Mouse (Mus musculus) neural tube, embryonic 14.5 days (tissue): Measurements from ENCODE around the gene Akip1. TPM values are rescaled to one million over a fixed set of nuclear protein-coding genes. Genes with fewer than 3 reads are reported as not detected.

Experiments used
- ATAC-seq: fragments of 200-750 bp; cut with Nextera tagmentation; 2 replicates; pipeline ENCODE4 v1.8.0; 2017; ENCODE audit warnings: low read depth, mild to moderate bottlenecking, moderate TSS enrichment, moderate library complexity
- H3K27ac ChIP-seq: fragments of 300-500 bp; sonication (generic); 2 replicates; pipeline ENCODE4 v1.5.1; 2014; ENCODE audit warnings: low read depth, mild to moderate bottlenecking, control low read depth, low read length, moderate library complexity, mixed read lengths
- H3K27me3 ChIP-seq: fragments of 300-500 bp; sonication (generic); 2 replicates; pipeline ENCODE4 v1.6.1; 2014; ENCODE audit warnings: low read length; ENCODE audit not compliant: control insufficient read depth, insufficient read depth
- H3K36me3 ChIP-seq: fragments of 300-500 bp; sonication (generic); 2 replicates; pipeline ENCODE4 v1.6.1; 2014; ENCODE audit warnings: low read length, mixed read lengths; ENCODE audit not compliant: control insufficient read depth, insufficient read depth
- H3K4me1 ChIP-seq: fragments of 300-500 bp; sonication (generic); 2 replicates; pipeline ENCODE4 v1.6.1; 2014; ENCODE audit warnings: low read length; ENCODE audit not compliant: control insufficient read depth, insufficient read depth
- H3K4me2 ChIP-seq: fragments of 300-500 bp; sonication (generic); 2 replicates; pipeline ENCODE4 v1.6.1; 2014; ENCODE audit warnings: mild to moderate bottlenecking, low read depth, low read length, control low read depth
- H3K4me3 ChIP-seq: fragments of 300-500 bp; sonication (generic); 2 replicates; pipeline ENCODE4 v1.5.1; 2014; ENCODE audit warnings: low read depth, low read length, control low read depth, mixed read lengths
- H3K9ac ChIP-seq: fragments of 300-500 bp; sonication (generic); replicated peaks from 2 replicates; pipeline ENCODE4 v1.6.1; 2014; ENCODE audit warnings: low read depth, mild to moderate bottlenecking, control low read depth, low read length, mixed read lengths
- H3K9me3 ChIP-seq: fragments of 300-500 bp; sonication (generic); 2 replicates; pipeline ENCODE4 v1.6.1; 2016; ENCODE audit warnings: low read length; ENCODE audit not compliant: control insufficient read depth
- WGBS: fragments of 180-500 bp; shearing (Covaris S2); extraction: QIAGEN DNeasy Blood & Tissue Kit; methylation state at CpG from one replicate; pipeline ENCODE4 v1.1.7; 2014; 5-methylcytosine and 5-hydroxymethylcytosine counted together
- polyA plus RNA-seq: library from polyadenylated mRNA; unstranded; fragments of >200 nt; fragmentation: Nextera tagmentation; extraction: Ambion mirVana; gene quantifications from 2 replicates; pipeline ENCODE4 v1.2.1, GENCODE M21; 2014

Gene Akip1
- polyA plus RNA-seq, 1 experiment from 2014 or later = 12.9 TPM

DNA sequence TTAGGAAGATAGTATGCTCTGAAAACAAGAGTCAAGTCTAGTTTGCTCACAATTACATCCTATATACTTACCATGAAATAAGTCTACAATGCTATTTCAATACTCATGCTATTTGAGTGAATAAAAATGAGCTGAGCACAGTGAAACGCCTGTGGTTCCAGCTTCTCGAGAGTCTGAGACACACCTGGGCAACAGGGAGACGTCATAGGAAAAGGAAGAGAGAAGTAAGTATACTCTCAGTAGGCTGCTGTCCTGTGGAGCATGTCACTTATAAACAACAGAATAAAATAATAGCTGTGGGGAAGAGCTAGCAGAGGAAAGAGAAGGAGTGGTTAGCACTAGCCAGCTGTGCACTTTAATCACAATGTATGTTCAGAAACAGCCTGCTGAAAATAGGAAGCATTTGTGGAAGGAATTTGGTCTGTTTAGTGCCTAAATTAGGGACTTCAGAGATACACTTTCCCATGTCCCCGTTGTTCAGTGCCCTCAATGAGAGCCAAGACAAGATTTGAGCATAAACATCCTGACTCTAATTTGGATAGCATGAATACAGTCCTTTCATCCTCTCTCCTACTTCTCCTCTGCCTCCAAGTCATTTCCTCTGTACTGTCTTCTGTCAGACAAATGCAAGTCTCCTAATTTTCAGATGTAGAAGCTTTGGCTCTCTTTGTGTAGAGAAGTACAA, 28.4 kb upstream of the Akip1 start:
- Histone ChIP-seq H3K36me3 (no peaks in the 10 kb centered on the region), H3K9ac (no peak overlapping the region), H3K9me3 (no peaks in the 10 kb centered on the region), H3K27me3 (no peaks in the 10 kb centered on the region; the same call in 1 of the 2 replicates), H3K27ac (no peak overlapping the region), H3K4me2 (no peak overlapping the region), H3K4me1 (no peaks in the 10 kb centered on the region), H3K4me3 (no peak overlapping the region)
- ATAC-seq = no peak
- WGBS = 70% methylated on average over 4 of the region's 4 CpGs

DNA sequence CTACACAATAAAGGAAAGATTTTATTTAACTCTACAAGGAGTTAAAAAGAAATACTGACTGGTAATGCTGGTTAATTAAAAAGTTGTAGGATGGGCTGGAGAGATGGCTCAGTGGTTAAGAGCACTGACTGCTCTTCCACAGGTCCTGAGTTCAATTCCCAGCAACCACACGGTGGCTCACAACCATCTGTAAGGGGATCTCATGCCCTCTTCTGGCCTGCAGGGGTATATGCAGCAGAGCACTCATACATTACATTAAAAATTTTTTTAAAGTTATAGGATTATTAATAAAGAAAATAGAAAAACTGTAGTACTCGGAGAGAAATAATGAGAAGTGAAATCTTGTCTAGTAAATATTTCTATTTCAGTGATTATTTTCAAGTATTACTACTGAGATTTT, 23.2 kb upstream of the Akip1 start:
- Histone ChIP-seq H3K4me2 (no peak overlapping the region), H3K27me3 (no peaks in the 10 kb centered on the region), H3K36me3 (no peaks in the 10 kb centered on the region), H3K27ac (no peak overlapping the region), H3K4me3 (no peak overlapping the region), H3K4me1 (no peaks in the 10 kb centered on the region), H3K9ac (no peak overlapping the region), H3K9me3 (no peaks in the 10 kb centered on the region)
- no peak for ATAC-seq
- WGBS = 96% methylated on average over 2 of the region's 2 CpGs

DNA sequence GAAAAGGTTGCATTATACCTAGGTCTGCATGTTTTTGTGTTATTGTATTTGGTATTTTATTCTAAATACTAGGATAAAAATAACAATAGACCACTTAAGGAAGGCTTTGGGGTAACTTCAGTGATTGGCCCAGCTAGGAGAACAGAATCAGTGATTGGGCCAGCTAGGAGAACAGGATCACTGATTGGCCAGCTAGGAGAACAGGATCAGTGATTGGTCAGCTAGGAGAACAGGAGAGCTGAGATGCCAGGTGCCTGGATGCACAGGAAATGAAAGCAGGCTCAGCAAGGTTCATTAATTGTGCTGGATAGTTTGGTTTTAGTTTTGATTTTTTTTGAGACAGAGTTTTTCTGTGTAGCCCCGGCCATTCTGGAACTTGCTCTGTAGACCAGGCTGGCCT, 22.6 kb upstream of the Akip1 start:
- H3K27me3 ChIP-seq = no peaks in the 10 kb centered on the region
- H3K4me3 ChIP-seq = no peak overlapping the region
- H3K4me2 ChIP-seq = no peak overlapping the region
- no peaks in the 10 kb centered on the region for H3K9me3 ChIP-seq
- no peak for ATAC-seq
- no peak overlapping the region for H3K9ac ChIP-seq
- WGBS = 97% methylated on average over 1 of the region's 1 CpGs
- H3K36me3 ChIP-seq = no peaks in the 10 kb centered on the region
- H3K27ac ChIP-seq = no peak overlapping the region
- H3K4me1 ChIP-seq = no peaks in the 10 kb centered on the region

DNA sequence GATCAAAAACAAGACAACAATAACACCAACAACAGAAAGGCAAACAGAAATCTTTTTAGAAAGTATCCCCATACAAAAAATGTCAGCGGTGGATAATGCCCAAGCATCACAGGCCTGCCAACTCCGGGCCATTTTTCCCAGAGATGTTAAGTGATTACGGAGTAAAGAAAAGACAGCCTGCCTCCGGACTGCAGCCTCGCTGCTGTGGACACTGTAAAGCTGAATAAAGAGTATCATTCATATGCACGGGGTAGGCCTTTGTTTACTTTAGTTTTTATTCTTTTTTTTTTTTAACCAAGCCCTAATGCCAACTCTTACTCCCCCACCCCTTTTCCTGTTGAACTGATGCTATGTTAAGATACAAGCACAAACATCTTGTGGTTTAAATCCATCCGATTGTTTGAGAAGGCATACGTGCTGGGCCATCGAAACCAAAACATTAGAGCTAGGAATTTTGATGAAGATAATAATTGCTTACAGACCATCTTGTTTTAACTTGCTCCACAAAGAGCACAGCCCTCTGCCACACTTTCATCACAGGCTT, 16.8 kb upstream of the Akip1 start:
- H3K4me3 ChIP-seq = no peak overlapping the region
- no peak overlapping the region for H3K4me2 ChIP-seq
- no peaks in the 10 kb centered on the region for H3K27me3 ChIP-seq
- no peaks in the 10 kb centered on the region for H3K9me3 ChIP-seq
- no peak overlapping the region for H3K9ac ChIP-seq
- H3K4me1 ChIP-seq = no peaks in the 10 kb centered on the region
- ATAC-seq = no peak
- 62% methylated on average over 9 of the region's 9 CpGs for WGBS
- H3K27ac ChIP-seq = no peak overlapping the region
- H3K36me3 ChIP-seq = no peaks in the 10 kb centered on the region

DNA sequence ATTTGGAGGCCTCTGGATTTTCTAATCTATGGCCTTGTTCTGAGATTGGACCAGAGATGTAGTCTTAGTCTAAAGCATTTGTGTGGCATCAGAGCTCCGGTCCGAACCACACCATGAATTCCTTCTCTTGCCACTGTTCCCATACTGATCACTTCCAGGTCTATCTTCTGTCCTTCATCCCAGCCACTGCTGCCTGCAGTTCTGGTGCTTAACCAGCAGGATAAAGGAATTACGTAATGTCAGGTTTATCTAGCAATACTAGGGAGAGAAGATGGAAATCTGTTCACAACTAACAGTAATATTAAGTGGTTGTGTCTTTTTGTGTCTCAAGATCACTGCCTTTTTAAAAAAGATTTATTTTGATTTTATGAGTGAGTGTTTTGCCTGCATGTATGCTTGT, 13.4 kb upstream of the Akip1 start:
- 96% methylated on average over 3 of the region's 3 CpGs for WGBS
- Histone ChIP-seq H3K9me3 (no peaks in the 10 kb centered on the region), H3K27me3 (no peaks in the 10 kb centered on the region), H3K4me2 (no peak overlapping the region), H3K4me1 (no peaks in the 10 kb centered on the region), H3K9ac (no peak overlapping the region), H3K27ac (no peak overlapping the region), H3K4me3 (no peak overlapping the region), H3K36me3 (no peaks in the 10 kb centered on the region)
- no peak for ATAC-seq

DNA sequence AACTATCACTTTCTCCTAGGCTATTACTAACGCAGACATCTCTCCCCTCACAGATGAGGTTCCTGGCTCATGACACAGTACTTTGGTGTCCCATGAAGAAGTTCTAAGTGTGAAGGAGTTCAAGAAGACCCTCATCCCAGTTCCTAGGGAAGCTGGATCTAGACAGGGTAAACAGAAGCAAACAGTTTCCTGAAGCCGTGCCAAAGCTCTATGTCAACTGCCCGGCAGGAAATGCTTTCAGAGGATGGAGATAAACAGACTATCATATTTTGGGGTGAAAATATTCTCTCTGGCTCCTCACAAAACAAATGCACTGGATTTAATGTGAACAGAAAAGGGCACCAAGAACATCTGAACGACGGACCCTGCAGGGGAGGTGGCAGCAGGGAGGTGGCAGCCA, 12.5 kb upstream of the Akip1 start:
- H3K36me3 ChIP-seq = no peaks in the 10 kb centered on the region
- H3K27ac ChIP-seq = no peak overlapping the region
- no peak overlapping the region for H3K4me3 ChIP-seq
- H3K27me3 ChIP-seq = no peaks in the 10 kb centered on the region
- H3K4me1 ChIP-seq = no peaks in the 10 kb centered on the region
- H3K9ac ChIP-seq = no peak overlapping the region
- WGBS = 87% methylated on average over 5 of the region's 5 CpGs
- no peaks in the 10 kb centered on the region for H3K9me3 ChIP-seq
- ATAC-seq = no peak
- H3K4me2 ChIP-seq = no peak overlapping the region

DNA sequence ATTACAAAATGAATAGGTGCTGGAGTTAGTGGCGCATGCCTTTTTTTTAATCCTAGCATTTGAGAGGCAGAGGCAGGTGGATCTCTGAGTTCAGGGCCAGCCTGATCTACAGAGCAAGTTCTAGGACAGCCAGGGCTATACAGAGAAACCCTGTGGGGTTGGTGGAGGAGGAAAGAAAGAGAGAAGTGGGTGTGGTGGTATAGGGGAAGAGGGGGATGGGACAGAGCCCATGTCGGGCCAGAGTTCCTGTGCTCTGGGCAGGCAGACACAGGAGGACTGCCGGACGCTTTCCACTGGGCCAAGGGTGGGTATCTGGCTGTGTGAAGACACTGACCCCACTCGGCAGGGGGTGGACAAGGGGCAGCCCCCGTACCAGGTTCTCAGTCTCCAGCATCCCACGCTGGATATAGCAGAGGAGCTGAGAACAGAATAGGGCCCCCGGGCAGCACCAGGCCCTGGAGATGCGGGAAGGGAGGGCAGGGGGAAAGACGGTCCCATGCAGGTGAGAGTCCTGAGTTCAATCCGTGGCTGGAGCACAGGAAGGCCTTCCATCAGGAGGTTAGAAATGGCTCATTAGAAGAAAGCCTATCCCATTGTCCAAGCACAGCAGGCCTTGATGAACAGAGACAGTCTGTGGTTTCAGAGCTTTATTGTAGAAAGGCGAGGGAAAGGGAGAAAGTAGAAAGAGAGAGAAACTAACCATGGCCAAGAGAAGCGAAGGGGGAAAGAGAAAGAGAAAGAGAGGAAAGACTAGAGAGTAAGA, 8.7 kb upstream of the Akip1 start:
- Histone ChIP-seq H3K27ac (no peak overlapping the region), H3K4me2 (no peak overlapping the region), H3K27me3 (no peaks in the 10 kb centered on the region), H3K4me3 (no peak overlapping the region), H3K9ac (no peak overlapping the region), H3K36me3 (no peaks in the 10 kb centered on the region), H3K4me1 (no peaks in the 10 kb centered on the region), H3K9me3 (no peaks in the 10 kb centered on the region)
- WGBS = 80% methylated on average over 13 of the region's 13 CpGs
- no peak for ATAC-seq

DNA sequence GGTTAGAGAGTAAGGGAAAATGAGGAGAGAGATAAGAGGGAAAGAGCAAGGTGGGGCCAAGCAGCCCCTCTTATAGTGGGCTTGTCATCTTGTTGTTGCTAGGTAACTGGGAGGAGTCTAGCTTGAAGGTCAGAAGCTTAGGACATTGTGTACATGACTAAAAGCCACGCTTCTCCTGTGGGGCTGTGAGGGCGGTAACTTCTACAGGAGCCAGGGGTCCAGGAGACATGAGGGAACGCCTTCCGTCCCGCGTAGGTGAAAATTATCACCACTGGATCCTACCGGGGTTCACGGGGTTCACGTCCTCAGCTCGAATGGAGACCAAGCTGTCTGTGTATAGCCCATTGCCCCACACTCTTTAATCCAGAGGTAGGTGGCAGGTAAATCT, 8.2 kb upstream of the Akip1 start:
- ATAC-seq = no peak
- Histone ChIP-seq H3K9me3 (no peaks in the 10 kb centered on the region), H3K36me3 (no peaks in the 10 kb centered on the region), H3K4me2 (no peak overlapping the region), H3K27ac (no peak overlapping the region), H3K9ac (no peak overlapping the region), H3K27me3 (no peaks in the 10 kb centered on the region), H3K4me3 (no peak overlapping the region), H3K4me1 (no peaks in the 10 kb centered on the region)
- WGBS = 90% methylated on average over 10 of the region's 10 CpGs

DNA sequence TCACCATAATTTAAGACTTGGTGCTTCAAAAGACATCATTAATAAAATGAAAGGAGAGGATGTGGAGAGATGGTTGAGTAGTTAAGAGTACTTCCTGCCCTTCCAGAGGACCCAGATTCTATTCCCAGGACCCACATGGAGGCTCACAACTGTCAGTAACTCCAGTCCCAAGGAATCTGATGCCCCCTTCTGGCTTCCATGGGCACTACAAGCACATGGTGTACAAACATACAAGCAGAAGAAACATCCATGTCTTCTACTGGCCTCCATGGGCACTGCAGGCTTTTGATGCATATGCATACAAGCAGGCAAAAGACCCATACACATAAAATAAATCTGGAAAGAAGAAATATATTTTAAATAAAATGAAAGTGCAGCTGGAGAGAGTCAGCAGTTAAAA, 3.3 kb upstream of the Akip1 start:
- no peak for ATAC-seq

More for the DNA sequence above, 3.3 kb upstream of the Akip1 start:
- Histone ChIP-seq H3K4me2 (no peak overlapping the region), H3K36me3 (no peaks in the 10 kb centered on the region), H3K9me3 (no peaks in the 10 kb centered on the region), H3K9ac (no peak overlapping the region), H3K27me3 (no peaks in the 10 kb centered on the region), H3K4me1 (no peaks in the 10 kb centered on the region), H3K4me3 (no peak overlapping the region), H3K27ac (no peak overlapping the region)
